9 mouse cellular contexts compared by ENCODE assay signal in genomic region chr4:94827429-94827828, GRCm38 (mm10).
DNase-seq lines count a peak whose midpoint lies in the region; TF ChIP-seq lines count a peak whose summit lies in the region.
"Had no signal": no experiment of that assay in that cellular context is flagged by ENCODE, and none has a peak within 500 bp of the region (broad histone marks: within the 10 kb centered on the region; RNA-seq: fewer than 3 reads in every experiment).

No protein-coding gene starts in this region.

- peak; percentile 24 to 45 for DNase-seq in cerebellum, postnatal 10 days
- no peak for DNase-seq in cerebellum, adult 11 months
- no peak for DNase-seq in layer of hippocampus, adult 2 months (ENCODE audit: low spot score in 2 of 2)
- DNase-seq in layer of hippocampus, adult 9-11 months, result no peak
- peak; percentile 15 for DNase-seq in c-Kit-positive CD71-positive TER-119-positive erythroid progenitor cells, embryonic 14.5 days (ENCODE audit: low spot score)
- DNase-seq in lung, postnatal 36 days, result peak; percentile 53
- no peak for DNase-seq in left cerebral cortex, adult 11 months (ENCODE audit: low spot score)
- DNase-seq in left cerebral cortex, adult 9 months (ENCODE audit: low spot score in 2 of 2), result no peak

- H3K4me3 ChIP-seq in layer of hippocampus, adult 2 months, result no peak overlapping the region
- H3K4me3 ChIP-seq: midbrain, embryonic 12.5 days had no signal

- TF ChIP-seq CTCF in layer of hippocampus, adult 2 months (conservative IDR thresholded peaks at IDR 0.05), result peak; percentile 64

- no peak overlapping the region for H3K27ac ChIP-seq in layer of hippocampus, adult 2 months
- H3K27ac ChIP-seq: midbrain, embryonic 12.5 days had no signal

Comparison
In these comparisons a context has a peak if more than half of its experiments do, and no peak if none do; other contexts are left out.
1. DNase-seq: peak in cerebellum, postnatal 10 days (2 of 2), c-Kit-positive CD71-positive TER-119-positive erythroid progenitor cells, embryonic 14.5 days (single experiment) and lung, postnatal 36 days (single experiment); none in cerebellum, adult 11 months (single experiment), layer of hippocampus, adult 2 months (0 of 2), layer of hippocampus, adult 9-11 months (single experiment), left cerebral cortex, adult 11 months (single experiment) and left cerebral cortex, adult 9 months (0 of 2).